Mouse (Mus musculus) right cerebral cortex, postnatal 25 days (tissue): ENCODE data around the gene Mthfd1l.

ENCODE experiments used
- DNase-seq: peaks from one replicate; pipeline ENCODE4 v3.0.0; 2022

The Mthfd1l gene

DNA sequence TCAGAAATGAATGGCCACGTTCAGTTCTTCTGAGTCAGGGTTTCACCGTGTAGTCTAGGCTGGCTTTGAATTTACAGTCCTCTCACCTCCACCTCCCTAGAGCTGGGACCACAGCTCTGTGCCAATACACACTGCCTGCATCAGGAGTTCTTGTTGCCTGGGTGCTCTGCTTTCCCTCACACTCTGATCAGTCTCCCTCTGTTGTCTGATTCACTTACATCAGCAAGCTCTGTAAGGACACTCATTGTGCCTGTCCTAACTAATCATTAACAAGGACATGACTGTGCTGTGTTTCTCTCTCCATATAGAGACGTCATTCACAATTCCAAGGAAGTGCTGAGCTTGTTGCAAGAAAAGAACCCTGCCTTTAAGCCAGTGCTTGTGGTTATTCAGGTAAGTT, 5.4 kb downstream of the Mthfd1l start:
- no peak for DNase-seq

DNA sequence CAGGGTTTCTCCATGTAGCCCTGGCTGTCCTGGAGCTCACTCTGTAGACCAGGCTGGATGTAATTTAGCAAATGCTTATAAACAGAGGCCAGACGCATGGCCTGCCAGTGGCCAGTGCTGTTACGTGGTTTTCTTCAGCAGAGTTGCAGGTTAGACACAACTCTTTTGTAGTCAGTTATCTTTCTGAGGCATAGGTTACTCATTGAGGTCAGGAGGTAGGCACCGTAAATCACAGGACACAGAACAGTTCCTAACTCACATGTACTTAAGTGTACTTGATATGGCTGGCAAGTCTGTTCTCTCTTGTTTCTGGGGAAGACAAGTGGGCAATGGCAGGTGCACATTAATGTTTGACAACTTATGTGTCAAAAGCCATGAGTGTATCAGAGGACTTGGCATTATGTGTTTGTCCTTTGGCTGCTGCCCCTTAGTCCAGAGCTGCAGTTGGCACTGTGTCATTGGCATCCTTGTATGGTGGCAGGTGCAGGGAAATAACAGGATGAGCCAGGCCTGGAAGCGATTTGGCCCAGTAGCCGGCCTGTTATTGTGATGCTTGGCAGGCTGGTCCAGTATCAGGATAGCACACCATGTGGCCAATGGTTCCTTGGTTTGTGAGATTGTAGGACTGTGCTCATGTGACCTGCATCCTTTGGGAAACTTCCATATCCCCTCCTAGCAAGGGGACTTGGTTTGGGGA, 6.0 kb downstream of the Mthfd1l start:
- DNase-seq: no peak

DNA sequence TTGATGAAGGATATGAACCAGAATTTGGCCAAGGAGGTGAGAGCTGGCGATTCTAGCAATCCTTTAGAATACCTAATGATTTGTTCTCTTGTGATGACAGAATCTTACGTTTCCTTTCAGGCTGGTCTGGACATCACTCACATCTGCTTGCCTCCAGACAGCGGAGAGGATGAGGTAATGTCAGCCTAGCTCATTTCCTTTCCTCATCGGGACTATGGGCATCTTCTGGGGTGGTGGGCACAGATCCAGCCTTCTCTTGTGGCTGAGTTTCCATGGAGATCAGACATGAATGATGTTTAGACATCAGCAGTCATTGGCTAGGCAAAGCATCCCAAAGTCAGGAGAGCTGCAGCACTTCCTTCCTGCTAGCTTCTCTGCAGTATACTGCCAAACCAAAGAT, 7.3 kb downstream of the Mthfd1l start:
- no peak for DNase-seq

DNA sequence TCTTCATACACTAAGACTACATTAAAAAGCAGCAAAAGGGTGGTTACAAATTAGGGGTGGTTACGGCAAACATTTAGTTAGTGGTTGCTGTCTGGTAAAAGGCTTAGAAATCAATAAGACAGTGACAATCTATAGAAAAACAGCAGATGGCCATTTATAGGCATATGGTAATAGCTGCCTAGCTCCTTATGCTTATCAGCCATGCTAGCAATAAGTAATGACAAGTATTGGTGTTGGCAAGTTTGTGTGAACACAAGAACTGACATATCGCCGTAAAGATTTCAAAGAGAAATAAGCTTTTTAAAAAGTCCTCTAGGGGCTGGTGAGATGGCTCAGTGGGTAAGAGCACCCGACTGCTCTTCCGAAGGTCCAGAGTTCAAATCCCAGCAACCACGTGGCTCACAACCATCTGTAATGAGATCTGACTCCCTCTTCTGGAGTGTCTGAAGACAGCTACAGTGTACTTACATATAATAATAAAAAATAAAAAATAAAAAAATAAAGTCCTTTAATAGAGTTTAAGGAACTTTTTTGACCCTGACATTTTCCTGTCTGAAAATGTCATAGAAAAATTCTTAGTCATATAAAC, 17.5 kb downstream of the Mthfd1l start:
- no peak for DNase-seq

DNA sequence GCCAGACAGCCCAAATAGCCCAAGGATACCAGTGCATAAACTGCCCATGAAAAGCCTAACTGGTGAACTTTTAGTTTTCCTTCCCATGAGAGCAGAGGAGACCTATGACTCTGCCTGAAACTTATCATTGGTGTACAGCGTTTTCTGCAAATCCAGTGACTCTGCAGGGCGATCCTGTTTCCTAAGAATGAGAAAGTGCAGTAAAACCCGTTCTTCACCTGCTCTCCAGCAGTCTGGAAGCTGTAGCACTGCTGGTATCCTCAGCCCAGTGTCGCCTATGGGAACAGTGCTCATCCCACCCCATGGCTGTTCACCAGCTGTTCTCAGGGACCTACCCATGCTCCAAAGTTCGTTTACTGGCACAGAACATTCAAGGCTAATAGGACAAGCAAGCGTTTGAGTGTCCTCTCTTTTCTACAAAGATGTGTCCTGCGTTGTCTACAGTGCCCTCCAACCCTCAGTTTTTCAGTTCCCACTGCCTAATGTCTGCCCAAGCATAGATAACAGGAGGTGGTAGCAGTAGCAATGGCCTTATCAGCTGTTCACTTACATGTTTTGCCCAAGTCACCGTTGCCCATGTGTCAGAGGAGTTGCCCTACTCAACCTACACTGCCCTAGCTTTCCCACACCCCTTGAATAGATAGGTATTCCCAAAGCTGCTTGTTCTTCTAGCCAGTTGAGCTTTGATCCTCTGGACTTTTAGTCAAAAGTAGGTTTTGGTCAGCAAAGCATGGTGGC, 20.6 kb downstream of the Mthfd1l start:
- DNase-seq: no peak

DNA sequence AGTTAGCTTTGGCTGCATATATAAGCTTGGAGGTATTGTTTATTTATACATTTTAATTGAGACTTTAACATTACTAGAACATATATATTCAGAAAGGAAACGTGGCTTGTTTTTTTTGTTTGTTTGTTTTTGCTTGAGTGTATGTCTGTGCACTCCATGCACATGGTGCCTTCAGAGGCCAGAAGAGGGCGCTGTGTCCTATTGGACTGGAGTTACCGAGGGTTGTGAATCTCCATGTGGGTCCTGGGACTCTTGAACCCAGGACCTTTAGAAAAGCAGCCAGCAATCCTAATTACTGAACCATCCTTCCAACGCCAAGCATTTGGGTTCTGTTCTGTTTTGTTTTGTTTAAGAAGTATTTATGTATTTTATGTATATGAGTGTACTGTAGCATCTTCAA, 22.4 kb downstream of the Mthfd1l start:
- DNase-seq: no peak

DNA sequence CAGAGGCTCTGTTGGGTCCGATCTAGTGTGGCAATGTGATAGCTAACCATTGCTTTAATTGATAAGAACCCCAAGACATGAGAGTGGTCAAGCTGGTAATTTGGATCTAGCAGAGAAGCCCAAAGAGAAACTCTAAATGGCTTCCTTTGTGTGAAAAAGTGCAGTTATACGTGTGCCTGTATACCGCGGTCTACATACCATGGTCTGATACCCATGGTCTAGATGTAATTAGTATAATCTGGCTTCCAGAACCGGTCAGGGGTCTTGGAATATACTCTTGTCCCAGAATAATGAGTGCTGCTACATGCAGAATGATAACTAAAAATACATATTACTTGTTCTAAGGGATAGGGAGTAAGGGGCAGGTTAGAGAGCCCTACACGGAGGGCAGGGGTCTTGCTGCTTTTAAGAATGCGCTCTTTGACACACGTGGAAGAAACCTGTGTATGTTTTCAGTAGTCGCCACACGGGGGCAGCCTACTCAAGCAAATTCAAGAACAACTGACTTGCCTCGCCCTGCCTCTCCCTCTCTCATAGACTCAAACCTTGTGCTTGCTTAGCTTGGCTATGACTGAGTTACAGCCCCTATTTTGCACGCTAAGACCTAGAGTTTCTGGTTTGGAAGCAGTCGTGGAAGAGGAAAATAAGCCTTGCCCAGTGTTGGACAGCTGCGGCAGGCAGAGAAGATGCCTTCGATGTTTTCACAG, 23.4 kb downstream of the Mthfd1l start:
- peak; percentile 42 for DNase-seq

DNA sequence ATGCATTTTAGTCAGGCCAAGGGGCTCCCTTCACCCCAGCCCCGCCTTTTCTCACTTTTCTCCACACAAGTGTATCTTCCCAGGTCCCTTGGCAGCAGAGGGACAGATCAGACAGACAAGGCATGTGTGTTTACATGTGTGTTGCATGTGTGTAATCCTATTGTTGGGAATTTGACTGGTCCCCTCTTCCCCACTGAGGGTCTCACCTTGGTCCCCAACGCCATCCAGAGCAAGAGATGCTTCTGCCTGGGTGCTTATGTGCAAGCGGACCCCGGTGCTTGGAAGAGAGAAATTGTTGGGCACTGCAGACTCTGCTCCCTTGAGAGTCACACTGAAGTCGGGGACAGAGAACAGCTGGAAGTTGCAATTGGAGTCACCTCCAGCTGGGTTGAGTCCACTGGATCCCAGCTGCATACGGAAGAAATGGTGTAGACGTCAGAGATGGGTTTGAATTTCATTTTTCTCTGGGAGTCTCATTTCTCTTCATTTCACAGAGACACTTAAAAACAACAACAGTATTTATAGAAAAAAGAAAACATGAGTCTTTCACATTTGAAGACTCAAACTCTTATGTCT, 25.0 kb downstream of the Mthfd1l start:
- DNase-seq: no peak

DNA sequence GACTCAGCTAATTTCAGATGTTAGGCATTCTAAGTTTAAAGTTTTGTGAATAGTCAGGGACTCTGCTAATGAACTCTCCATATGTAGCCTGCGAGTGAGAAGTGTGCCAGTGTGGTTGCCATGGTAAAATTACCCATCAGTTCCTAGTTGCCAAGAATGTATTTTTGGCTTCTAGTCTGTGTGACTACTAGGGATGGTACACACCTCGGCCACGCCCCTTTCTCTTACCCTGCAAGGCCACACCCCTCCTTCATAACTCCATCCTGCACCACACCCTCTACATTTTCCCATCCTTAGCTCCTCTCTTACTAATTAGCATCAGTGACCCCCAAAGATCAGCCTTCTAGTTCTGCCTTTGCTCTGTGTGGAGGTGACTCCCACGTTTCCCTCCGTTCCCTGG, 29.8 kb downstream of the Mthfd1l start:
- no peak for DNase-seq

DNA sequence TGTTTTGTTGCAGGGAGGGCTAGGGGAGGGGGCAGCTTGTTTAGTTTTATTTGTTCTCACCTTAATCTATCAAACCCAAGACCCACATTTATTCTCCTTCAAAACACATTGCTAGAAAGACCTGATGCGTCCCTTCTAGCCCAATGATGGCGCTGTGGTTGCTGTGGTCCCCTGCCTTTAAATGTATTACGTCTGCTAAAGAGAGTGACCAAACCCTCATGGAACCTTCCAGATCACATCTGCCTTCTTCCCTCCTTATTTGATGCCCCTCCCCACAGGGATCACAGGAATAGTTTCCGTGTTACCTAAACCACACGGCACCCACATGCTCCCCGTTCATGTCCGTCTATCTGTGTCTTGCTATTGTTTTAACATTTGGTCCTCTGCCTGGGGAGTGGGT, 32.3 kb downstream of the Mthfd1l start:
- no peak for DNase-seq

DNA sequence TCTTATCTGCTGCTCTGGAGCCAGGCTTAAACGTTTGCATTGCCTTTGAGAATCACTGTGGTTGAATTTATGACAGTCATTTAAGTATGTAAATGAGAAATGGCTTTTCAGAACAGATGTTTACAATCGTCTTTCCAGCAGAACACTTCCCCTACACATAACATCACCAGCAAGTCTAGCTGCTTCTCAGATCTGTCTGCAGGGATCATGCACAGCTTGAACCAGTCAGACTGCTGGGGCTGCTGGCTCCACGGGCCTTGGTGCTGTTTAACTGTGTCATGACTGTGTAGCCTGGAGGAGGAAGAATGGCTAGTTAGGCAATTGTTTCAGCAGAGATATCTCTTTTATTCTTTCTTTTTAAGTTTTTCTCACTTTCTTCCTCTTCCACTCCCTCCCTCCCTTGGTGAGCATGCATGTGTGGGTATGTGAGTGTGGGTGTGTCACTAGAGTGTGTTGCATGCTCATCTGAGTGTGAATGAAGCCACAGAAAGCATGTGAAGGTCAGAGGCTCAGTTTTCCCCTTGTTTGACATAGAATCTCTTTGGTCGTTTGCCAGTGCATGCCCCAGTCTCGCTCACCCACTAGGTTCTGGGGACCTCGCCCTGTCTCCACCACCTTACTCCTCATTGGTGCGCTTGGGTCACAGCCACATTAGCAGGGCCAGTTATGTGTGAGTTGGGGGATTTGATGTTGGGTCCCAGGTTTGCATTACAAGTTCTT, 33.5 kb downstream of the Mthfd1l start:
- DNase-seq: no peak

DNA sequence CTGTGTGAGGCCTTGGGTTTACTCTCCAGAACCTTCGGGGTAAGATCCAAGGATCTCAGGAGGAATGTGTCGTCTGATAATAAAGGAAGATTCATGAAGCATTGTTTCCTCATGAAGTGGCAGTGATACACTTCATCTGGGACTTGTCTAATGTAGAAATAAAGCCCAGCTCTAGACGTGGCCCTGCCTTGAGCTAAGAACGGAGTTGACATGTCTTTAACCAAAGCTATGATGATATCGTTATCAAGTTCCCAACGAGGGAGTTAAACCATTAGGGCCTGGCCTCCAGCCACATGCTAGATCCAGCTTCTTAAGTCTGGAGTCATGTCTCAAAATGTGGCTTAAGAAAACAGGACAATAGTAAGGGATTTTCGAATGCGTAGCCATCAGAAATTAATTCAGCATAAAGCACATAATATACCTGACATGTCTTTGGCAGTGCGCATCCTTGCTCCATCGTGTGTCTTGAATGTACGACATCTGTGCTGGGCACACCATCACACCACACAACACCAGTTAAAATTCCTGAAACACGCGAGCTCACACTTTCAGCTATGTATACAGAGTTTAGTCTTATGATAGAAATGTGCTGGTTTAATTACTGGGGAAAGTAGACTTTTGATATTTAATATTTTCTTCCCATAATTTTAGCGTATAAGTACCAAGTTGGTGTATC, 49.8 kb downstream of the Mthfd1l start:
- DNase-seq: no peak

DNA sequence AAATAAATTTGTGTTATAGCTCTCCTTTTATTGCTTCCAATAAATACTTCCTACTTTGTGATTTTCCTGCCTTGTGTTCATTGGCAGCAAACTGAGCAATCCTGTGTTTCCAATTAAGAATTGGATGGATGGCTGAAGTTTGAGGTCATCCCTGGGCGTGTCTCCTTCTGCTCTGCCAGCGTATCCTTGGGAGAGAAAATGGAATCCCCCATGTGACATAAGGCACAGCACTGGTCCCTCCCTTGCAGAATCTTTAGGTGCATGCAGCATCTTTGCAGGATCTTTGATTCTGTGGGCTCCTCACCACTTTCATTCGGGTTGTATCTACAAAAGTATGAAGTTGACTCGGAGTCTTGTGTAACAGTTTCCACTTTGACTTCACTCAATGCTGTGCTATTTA, 53.7 kb downstream of the Mthfd1l start:
- DNase-seq: no peak

DNA sequence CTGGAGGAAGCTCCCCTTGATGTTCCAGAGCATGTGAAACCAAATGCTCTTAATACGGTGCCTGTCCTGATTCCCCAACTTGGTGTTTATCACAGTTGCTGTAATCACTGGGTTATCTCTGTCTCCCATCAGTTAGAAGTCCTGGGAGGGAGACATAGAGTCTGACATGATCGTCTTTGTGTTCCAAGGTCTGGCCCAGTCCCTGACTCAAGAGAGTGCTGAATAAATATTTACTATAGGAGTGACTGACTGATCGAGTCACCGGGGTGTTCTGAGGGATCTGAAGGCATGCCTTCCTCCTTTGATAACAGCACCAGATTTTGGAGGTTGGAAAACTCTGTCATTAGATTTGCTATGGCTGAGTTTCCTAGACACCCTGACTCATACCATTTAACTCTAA, 54.5 kb downstream of the Mthfd1l start:
- no peak for DNase-seq

DNA sequence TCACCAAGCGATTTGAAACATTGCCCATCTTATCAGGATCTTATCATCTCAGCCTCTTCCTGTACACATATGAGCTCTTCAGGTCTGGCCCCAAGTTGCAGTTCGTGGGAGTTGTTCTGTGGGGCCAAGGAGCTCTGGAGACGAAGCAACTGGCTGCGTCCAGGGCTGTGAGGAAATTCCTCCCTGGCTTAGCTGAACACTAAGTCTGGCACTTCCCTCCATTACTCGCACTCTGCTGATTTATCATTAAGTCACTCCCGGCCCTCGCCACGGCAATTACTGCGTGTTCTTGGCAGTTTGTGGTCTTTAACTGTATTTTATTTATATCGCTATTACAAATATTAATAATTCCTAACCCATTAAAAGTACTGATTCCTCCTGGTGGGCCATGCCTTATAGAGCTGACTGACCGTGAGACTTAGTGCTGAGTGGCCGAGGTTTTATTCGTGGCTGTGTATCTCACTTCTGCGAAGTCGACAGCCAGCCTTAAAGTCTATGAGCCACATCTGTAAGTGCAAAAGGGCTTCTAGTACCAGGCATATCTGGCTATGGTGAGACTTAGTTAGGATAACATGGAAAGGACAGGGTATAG, 56.0 kb downstream of the Mthfd1l start:
- DNase-seq: no peak

DNA sequence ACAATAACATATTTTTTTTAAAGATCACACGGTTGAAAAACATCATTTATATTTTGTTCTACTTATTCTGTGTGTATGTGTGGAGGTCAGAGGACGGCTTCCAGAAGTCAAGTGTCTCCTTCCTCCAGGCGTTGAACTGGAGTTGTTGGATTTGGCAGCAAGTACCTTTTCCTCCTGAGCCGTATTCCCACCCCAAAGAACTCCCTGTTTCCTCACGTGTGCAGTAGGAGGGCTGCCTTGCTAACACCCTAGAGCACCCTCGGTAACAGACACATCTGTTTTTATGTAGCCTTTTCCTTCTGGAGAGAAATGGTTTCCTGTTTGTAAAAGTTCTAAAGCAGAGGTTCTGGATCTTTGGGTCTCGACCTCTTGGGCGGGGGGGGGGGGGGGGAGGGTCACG, 60.8 kb downstream of the Mthfd1l start:
- DNase-seq: no peak

DNA sequence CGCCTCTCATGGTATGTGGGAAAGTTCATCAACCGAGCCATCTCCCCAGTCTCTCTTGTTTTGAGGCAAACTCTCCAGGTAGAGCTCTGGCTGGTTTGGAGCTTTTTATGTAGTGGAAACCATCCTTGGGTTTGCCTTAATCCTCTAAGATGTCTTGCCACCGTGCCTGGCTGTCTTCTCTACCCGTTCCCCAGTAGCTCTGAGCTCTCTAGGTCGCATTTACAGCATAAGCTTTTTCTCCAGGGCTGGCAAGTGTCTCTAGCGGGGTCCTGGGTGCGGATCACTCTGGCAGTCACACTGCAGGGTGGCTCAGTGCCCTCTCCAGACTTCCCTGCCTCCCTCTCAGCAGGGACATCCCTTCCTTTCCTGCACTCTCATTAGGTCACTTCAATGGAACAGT, 63.6 kb downstream of the Mthfd1l start:
- no peak for DNase-seq

DNA sequence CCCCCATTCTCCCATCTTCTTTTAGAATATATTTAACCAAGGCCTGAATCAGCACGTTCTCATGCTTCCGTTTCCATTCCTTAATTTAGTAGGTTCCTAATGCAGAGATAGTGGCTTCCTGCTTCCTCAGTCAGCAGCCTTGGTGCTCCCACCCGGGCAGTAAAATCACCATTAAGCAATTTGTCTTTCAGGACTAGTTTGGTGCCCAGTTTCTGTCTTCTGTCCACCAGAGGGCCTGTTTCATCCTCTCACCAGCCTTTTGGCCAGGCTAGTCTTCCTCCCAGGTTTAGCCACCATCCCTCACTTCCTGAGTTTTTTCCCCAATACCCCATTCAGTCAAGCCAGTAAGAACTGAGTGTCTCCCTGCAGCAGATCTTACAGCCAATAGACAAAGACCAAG, 64.1 kb downstream of the Mthfd1l start:
- no peak for DNase-seq

DNA sequence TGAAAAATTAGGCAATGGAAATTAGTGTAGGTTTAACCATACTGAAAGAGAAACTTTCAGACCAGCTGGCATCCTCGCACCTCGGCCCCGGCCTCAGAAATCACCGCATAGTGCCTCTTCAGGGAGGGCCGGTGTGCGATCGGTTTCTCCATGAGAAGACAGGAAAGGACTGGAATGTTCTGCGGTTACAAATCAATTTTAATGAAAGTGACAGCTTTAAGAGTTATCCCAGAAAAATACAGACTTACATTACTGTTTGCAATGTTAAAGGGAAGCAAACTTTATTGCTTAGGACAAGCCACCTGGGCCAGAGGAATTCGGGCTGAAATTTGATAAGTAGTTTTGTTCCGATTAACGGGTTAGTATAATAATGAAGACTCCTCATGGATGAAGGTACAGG, 65.7 kb downstream of the Mthfd1l start:
- DNase-seq: no peak

DNA sequence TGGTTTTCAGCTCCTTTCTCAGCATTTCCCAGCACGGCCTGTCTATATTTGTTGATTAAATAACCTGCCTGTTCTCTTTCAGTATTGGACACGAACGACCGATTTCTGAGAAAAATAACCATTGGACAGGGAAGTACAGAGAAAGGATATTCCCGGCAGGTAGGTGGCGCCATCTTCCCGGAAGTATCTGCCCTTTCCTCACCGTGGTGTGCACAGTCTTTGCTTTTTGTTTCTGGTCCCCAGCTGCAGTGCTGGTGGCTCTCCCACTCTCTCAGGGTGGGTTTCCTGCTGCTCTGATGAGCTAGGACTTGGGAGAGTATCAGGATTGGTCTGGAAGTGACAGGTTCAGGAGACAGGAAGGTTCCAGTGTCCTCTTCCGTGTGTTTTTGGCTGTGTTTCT, 68.8 kb downstream of the Mthfd1l start:
- DNase-seq: peak; percentile 32

DNA sequence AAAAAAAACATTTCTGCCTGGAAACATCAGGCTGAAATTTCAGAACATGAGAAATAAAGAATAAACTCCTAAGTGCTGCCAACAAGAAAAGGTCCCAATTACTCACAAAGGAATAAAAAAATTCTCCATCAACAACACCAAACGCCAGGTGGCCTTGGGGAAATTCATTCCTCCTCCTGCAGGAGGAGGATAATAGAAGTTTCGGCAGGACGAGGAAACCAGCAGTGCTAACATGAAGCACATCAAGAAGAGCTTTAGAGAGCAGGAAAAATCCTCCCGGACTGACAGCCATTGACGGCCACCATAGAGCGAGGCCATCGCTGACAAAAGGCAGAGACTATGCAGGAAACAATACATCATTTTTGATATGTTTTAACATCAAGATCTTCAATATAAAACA, 71.5 kb downstream of the Mthfd1l start:
- no peak for DNase-seq

DNA sequence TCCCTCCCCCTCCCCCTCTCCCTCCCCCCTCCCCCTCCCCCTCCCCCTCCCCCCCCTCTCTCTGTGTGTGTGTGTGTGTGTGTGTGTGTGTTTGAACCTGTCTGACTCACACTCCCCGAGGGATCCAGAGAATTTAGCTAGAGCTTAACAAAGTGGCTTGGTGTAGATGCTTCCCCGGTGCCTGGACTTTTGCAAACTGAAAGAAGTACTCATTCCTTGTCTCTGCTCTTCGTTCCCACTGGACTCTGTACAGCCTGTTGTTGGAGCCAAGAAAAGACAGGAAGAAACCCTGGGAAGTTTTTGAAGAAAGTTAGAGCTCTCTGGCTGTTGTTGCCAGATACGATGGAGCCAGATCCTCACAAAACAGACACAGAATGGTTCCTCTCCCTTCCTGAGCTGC, 73.6 kb downstream of the Mthfd1l start:
- DNase-seq: no peak
